In genomic region chrX:51206432-51206831, GRCm38 (mm10) we compare ENCODE assay signal across 8 mouse cellular contexts. TPM values are rescaled to one million over a fixed set of nuclear protein-coding genes. Genes with fewer than 3 reads are reported as not detected.
DNase-seq lines count a peak whose midpoint lies in the region; ATAC-seq lines count a peak whose summit lies in the region.

Mbnl3 (minus strand) TSS chrX:51206532.

- H3K36me3 ChIP-seq in lung, embryonic 15.5 days, result no peaks in the 10 kb centered on the region
- no peaks in the 10 kb centered on the region for H3K36me3 ChIP-seq in embryonic facial prominence, embryonic 14.5 days (ENCODE audit: control insufficient read depth, insufficient read depth, low read length)
- no peaks in the 10 kb centered on the region for H3K36me3 ChIP-seq in limb, embryonic 11.5 days (ENCODE audit: control insufficient read depth, insufficient read depth, low read length)

- peak within 1 kb of the TSS; percentile 54 for H3K9ac ChIP-seq in lung, embryonic 15.5 days
- H3K9ac ChIP-seq in embryonic facial prominence, embryonic 14.5 days (ENCODE audit: low read depth, low read length), result peak within 1 kb of the TSS; percentile 65
- H3K9ac ChIP-seq in limb, embryonic 11.5 days (ENCODE audit: low read length), result peak within 1 kb of the TSS; percentile 63

- intact Hi-C loops in gastrocnemius, postnatal 14 days (cut with DNase I; ENCODE audit: low total_unique reads), result no loop called here

- peak within 1 kb of the TSS; percentile 65 for H3K4me2 ChIP-seq in lung, embryonic 15.5 days
- peak within 1 kb of the TSS; percentile 65 for H3K4me2 ChIP-seq in embryonic facial prominence, embryonic 14.5 days (ENCODE audit: low read depth, low read length)
- H3K4me2 ChIP-seq in limb, embryonic 11.5 days (ENCODE audit: low read depth, severe bottlenecking), result peak within 1 kb of the TSS; percentile 48

- no peaks in the 10 kb centered on the region for H3K9me3 ChIP-seq in lung, embryonic 15.5 days
- no peaks in the 10 kb centered on the region for H3K9me3 ChIP-seq in embryonic facial prominence, embryonic 14.5 days (ENCODE audit: control insufficient read depth, low read length)
- H3K9me3 ChIP-seq in limb, embryonic 11.5 days (ENCODE audit: control insufficient read depth, low read length), result no peaks in the 10 kb centered on the region

- H3K27me3 ChIP-seq in lung, embryonic 15.5 days, result no peaks in the 10 kb centered on the region
- H3K27me3 ChIP-seq in embryonic facial prominence, embryonic 14.5 days (replicated peaks; ENCODE audit: control insufficient read depth, insufficient read depth, low read length), result peaks cover 9% of the 10 kb centered on the region
- no peaks in the 10 kb centered on the region for H3K27me3 ChIP-seq in limb, embryonic 11.5 days (ENCODE audit: control insufficient read depth, insufficient read depth, low read length)

- no peak for DNase-seq in lung, postnatal 10 days
- DNase-seq in embryonic facial prominence, embryonic 14.5 days (ENCODE audit: low spot score), result no peak
- no peak for DNase-seq in limb, embryonic 11.5 days (ENCODE audit: low spot score)
- no peak for DNase-seq in cerebellum, adult 9-11 months
- no peak for DNase-seq in gastrocnemius, postnatal 14 days
- no peak for DNase-seq in cerebellum, postnatal 14 days

- no peaks in the 10 kb centered on the region for H3K4me1 ChIP-seq in lung, embryonic 15.5 days
- H3K4me1 ChIP-seq in embryonic facial prominence, embryonic 14.5 days (ENCODE audit: control insufficient read depth, insufficient read depth, low read length), result no peaks in the 10 kb centered on the region
- H3K4me1 ChIP-seq in limb, embryonic 11.5 days (ENCODE audit: control insufficient read depth, insufficient read depth, low read length), result no peaks in the 10 kb centered on the region

- no peak for ATAC-seq in lung, embryonic 15.5 days (ENCODE audit: borderline replicate concordance, extremely low read depth, low FRiP score, low TSS enrichment)
- no peak for ATAC-seq in embryonic facial prominence, embryonic 14.5 days (ENCODE audit: low read depth)
- ATAC-seq in limb, embryonic 11.5 days (ENCODE audit: insufficient number of reproducible peaks, low FRiP score, low TSS enrichment, low read depth), result no peak
- no peak for ATAC-seq in neutrophil, adult 5-6 weeks (ENCODE audit: extremely low read depth, insufficient number of reproducible peaks, low FRiP score, poor library complexity, severe bottlenecking)

- peak within 1 kb of the TSS; percentile 91 for H3K27ac ChIP-seq in lung, embryonic 15.5 days
- H3K27ac ChIP-seq in embryonic facial prominence, embryonic 14.5 days (replicated peaks; ENCODE audit: low read depth, low read length), result peak within 1 kb of the TSS; percentile 83
- H3K27ac ChIP-seq in limb, embryonic 11.5 days (replicated peaks; ENCODE audit: low read depth, low read length), result peak within 1 kb of the TSS; percentile 81

- H3K4me3 ChIP-seq in lung, embryonic 15.5 days, result peak within 1 kb of the TSS; percentile 59
- H3K4me3 ChIP-seq in embryonic facial prominence, embryonic 14.5 days (ENCODE audit: low read depth, low read length), result peak within 1 kb of the TSS; percentile 55
- H3K4me3 ChIP-seq in limb, embryonic 11.5 days (ENCODE audit: low read depth, low read length), result peak within 1 kb of the TSS; percentile 53

- WGBS in lung, embryonic 15.5 days, result 46% methylated on average over 11 of the region's 11 CpGs
- 35% methylated on average over 11 of the region's 11 CpGs for WGBS in embryonic facial prominence, embryonic 14.5 days
- WGBS in limb, embryonic 11.5 days, result 36% methylated on average over 11 of the region's 11 CpGs

RNA-seq across cellular contexts. Expression of gene Mbnl3, which starts in this region (rescaled TPM):
- polyA plus RNA-seq in lung, embryonic 15.5 days (2015; fragmentation: Nextera tagmentation; extraction: Ambion mirVana), result 17.8 and 18.8 TPM in 2 replicates
- polyA plus RNA-seq in embryonic facial prominence, embryonic 14.5 days (2014; fragmentation: Nextera tagmentation; extraction: Ambion mirVana), result 10.8 and 12.9 TPM in 2 replicates
- polyA plus RNA-seq in limb, embryonic 11.5 days (2014; fragmentation: Nextera tagmentation; extraction: Ambion mirVana), result 16.8 and 19.2 TPM in 2 replicates
- 14.7 and 15.3 TPM in 2 replicates for total RNA-seq in neutrophil, adult 5-6 weeks (2017)
- total RNA-seq in gastrocnemius, postnatal 14 days (2021), result 1 to 10 TPM; 1.8 to 2.1 TPM
